Mouse (Mus musculus) CH12.LX (cell line): ENCODE data around the gene Rnf20.

ENCODE experiments used
- GABPA ChIP-seq: IDR thresholded peaks from 2 replicates; pipeline ENCODE4 v1.6.1; 2012; ENCODE audit warnings: low read depth, low read length, improper control_type of control experiment, inconsistent platforms; ENCODE audit not compliant: insufficient replicate concordance
- POLR2A ChIP-seq: IDR thresholded peaks from 2 replicates; pipeline ENCODE4 v1.6.1; 2011; ENCODE audit warnings: low read depth, mild to moderate bottlenecking, improper control_type of control experiment, low read length
- ZKSCAN1 ChIP-seq: IDR thresholded peaks from 2 replicates; pipeline ENCODE4 v1.6.1; 2012; ENCODE audit warnings: low read depth, inconsistent platforms, low read length, improper control_type of control experiment, borderline replicate concordance

GRCm38 (mm10) chr4:49691405-49692194, 59.8 kb downstream of the Rnf20 start:
- TF ChIP-seq ZKSCAN1 = no peak
- TF ChIP-seq POLR2A = no peak
- no peak for TF ChIP-seq GABPA
